Mouse (Mus musculus): ENCODE data around the gene Pacsin1.
"Not testable (repeated sequence)": the region's sequence is repeated elsewhere in the genome, so short reads cannot be mapped to it uniquely, and the experiment has no call there.

Pacsin1 gene

GRCm38 (mm10) chr17:27636132-27637020 is 18.9 kb upstream of the Pacsin1 start, which contains the start of gene Rps10:
Gene Rps10 (minus strand): TSS chr17:27636669.
- DNase-seq = no peak

GRCm38 (mm10) chr17:27637333-27637732 is 18.0 kb upstream of the Pacsin1 start:
- DNase-seq = no peak

GRCm38 (mm10) chr17:27638921-27639332 is 16.4 kb upstream of the Pacsin1 start:
- no peak for DNase-seq

- not testable (repeated sequence) for DNase-seq
Measured at GRCm38 (mm10) chr17:27639851-27640250, 15.5 kb upstream of the Pacsin1 start.

- DNase-seq = no peak
Measured at GRCm38 (mm10) chr17:27642491-27643062, 12.7 kb upstream of the Pacsin1 start.

GRCm38 (mm10) chr17:27643101-27643500 is 12.2 kb upstream of the Pacsin1 start:
- no peak for DNase-seq

- no peak for DNase-seq
Measured at GRCm38 (mm10) chr17:27643756-27644155, 11.6 kb upstream of the Pacsin1 start.

GRCm38 (mm10) chr17:27644572-27644971 is 10.7 kb upstream of the Pacsin1 start:
- no peak for DNase-seq

GRCm38 (mm10) chr17:27645807-27646206 is 9.5 kb upstream of the Pacsin1 start:
- DNase-seq = peak; percentile 52

GRCm38 (mm10) chr17:27650160-27650559 is 5.1 kb upstream of the Pacsin1 start:
- DNase-seq = peak; percentile 64

- DNase-seq = peak; percentile 75
Measured at GRCm38 (mm10) chr17:27650586-27650985, 4.7 kb upstream of the Pacsin1 start.

- DNase-seq = no peak
Measured at GRCm38 (mm10) chr17:27652046-27652790, 3.1 kb upstream of the Pacsin1 start.

- DNase-seq = no peak
Measured at GRCm38 (mm10) chr17:27653253-27653959, 1.9 kb upstream of the Pacsin1 start.

- DNase-seq = no peak
Measured at GRCm38 (mm10) chr17:27656011-27656399, 696 bp downstream of the Pacsin1 start.

- no peak for DNase-seq
Measured at GRCm38 (mm10) chr17:27656414-27656813, 1.1 kb downstream of the Pacsin1 start.

GRCm38 (mm10) chr17:27657123-27657522 is 1.8 kb downstream of the Pacsin1 start:
- no peak for DNase-seq

- no peak for DNase-seq
Measured at GRCm38 (mm10) chr17:27658767-27659166, 3.5 kb downstream of the Pacsin1 start.

- DNase-seq = no peak
Measured at GRCm38 (mm10) chr17:27671720-27672119, 16.4 kb downstream of the Pacsin1 start.

- DNase-seq = no peak
Measured at GRCm38 (mm10) chr17:27673945-27674344, 18.6 kb downstream of the Pacsin1 start.

GRCm38 (mm10) chr17:27675453-27675852 is 20.1 kb downstream of the Pacsin1 start:
- DNase-seq = no peak

- no peak for DNase-seq
Measured at GRCm38 (mm10) chr17:27676270-27676669, 21.0 kb downstream of the Pacsin1 start.

GRCm38 (mm10) chr17:27677756-27678155 is 22.4 kb downstream of the Pacsin1 start:
- DNase-seq = no peak

All from kidney, adult 11 months (tissue).